Mouse (Mus musculus) limb, embryonic 11.5 days (tissue): Measurements from ENCODE around the gene Tm9sf1. TPM values are rescaled to one million over a fixed set of nuclear protein-coding genes. Genes with fewer than 3 reads are reported as not detected.
A peak's percentile ranks its signal among the peaks of the same experiment; 100 is the strongest.

Source experiments
- ATAC-seq: fragments of 200-750 bp; cut with Nextera tagmentation; 2 replicates; pipeline ENCODE4 v1.8.0; 2017; ENCODE audit warnings: low read depth; ENCODE audit not compliant: insufficient number of reproducible peaks, low FRiP score, low TSS enrichment
- DNase-seq: peaks from one replicate; pipeline ENCODE4 v3.0.0-alpha.2; 2015; ENCODE audit warnings: low spot score
- H3K27ac ChIP-seq: fragments of 300-500 bp; sonication (generic); replicated peaks from 2 replicates; pipeline ENCODE4 v1.5.1; 2014; ENCODE audit warnings: low read depth, mild to moderate bottlenecking, low read length
- H3K27me3 ChIP-seq: fragments of 300-500 bp; sonication (generic); 2 replicates; pipeline ENCODE4 v1.6.1; 2014; ENCODE audit warnings: mild to moderate bottlenecking, low read length, mixed read lengths; ENCODE audit not compliant: control insufficient read depth, insufficient read depth
- H3K36me3 ChIP-seq: fragments of 300-500 bp; sonication (generic); 2 replicates; pipeline ENCODE4 v1.6.1; 2014; ENCODE audit warnings: mild to moderate bottlenecking, low read length, moderate library complexity, mixed read lengths; ENCODE audit not compliant: control insufficient read depth, insufficient read depth
- H3K4me1 ChIP-seq: fragments of 300-500 bp; sonication (generic); 2 replicates; pipeline ENCODE4 v1.6.1; 2014; ENCODE audit warnings: low read length, mixed read lengths; ENCODE audit not compliant: control insufficient read depth, insufficient read depth
- H3K4me2 ChIP-seq: fragments of 300-500 bp; sonication (generic); 2 replicates; pipeline ENCODE4 v1.6.1; 2014; ENCODE audit warnings: low read depth, mild to moderate bottlenecking, moderate library complexity; ENCODE audit not compliant: severe bottlenecking
- H3K4me3 ChIP-seq: fragments of 300-500 bp; sonication (generic); 2 replicates; pipeline ENCODE4 v1.5.1; 2014; ENCODE audit warnings: low read depth, low read length
- H3K9ac ChIP-seq: fragments of 300-500 bp; sonication (generic); 2 replicates; pipeline ENCODE4 v1.6.1; 2014; ENCODE audit warnings: mild to moderate bottlenecking, low read length
- H3K9me3 ChIP-seq: fragments of 300-500 bp; sonication (generic); 2 replicates; pipeline ENCODE4 v1.6.1; 2016; ENCODE audit warnings: low read length; ENCODE audit not compliant: control insufficient read depth
- whole genome bisulfite sequencing: fragments of 180-500 bp; shearing (Covaris S2); extraction: QIAGEN DNeasy Blood & Tissue Kit; methylation state at CpG from one replicate; pipeline ENCODE4 v1.1.7; 2014; 5-methylcytosine and 5-hydroxymethylcytosine counted together
- polyA plus RNA-seq: library from polyadenylated mRNA; unstranded; fragments of >200 nt; fragmentation: Nextera tagmentation; extraction: Ambion mirVana; gene quantifications from 2 replicates; pipeline ENCODE4 v1.2.1, GENCODE M21; 2014

Gene Tm9sf1
- polyA plus RNA-seq, 1 experiment from 2014 or later: 83.2 TPM

- H3K27me3 ChIP-seq: no peaks in the 10 kb centered on the region
- no peaks in the 10 kb centered on the region for H3K9me3 ChIP-seq
- no peak for ATAC-seq
- no peak overlapping the region for H3K27ac ChIP-seq
- H3K9ac ChIP-seq: 0 out of 2 replicates have a peak overlapping the region, but pooled peaks have one; percentile 1
- no peak for DNase-seq
- peak overlapping the region; percentile 42 for H3K4me2 ChIP-seq
- peak overlapping the region; percentile 14 for H3K4me3 ChIP-seq
- H3K36me3 ChIP-seq: no peaks in the 10 kb centered on the region
- no peaks in the 10 kb centered on the region for H3K4me1 ChIP-seq
- 41% methylated on average over 22 of the region's 22 CpGs for WGBS
Measured at GRCm38 (mm10) chr14:55618486-55619195, 25.0 kb downstream of the Tm9sf1 start.

GRCm38 (mm10) chr14:55617822-55618221 lies 25.8 kb downstream of the Tm9sf1 start, which contains the start of gene Rec8:
Gene Rec8 (plus strand): TSS chr14:55618037.
- DNase-seq (peak; percentile 70), ATAC-seq (peak; percentile 86)
- Histone ChIP-seq H3K9ac (0 out of 2 replicates have a peak within 1 kb of the TSS, but pooled peaks have one; percentile 1), H3K36me3 (no peaks in the 10 kb centered on the region), H3K27ac (no peak within 1 kb of the TSS), H3K4me2 (peak within 1 kb of the TSS; percentile 42), H3K4me3 (peak within 1 kb of the TSS; percentile 14), H3K27me3 (no peaks in the 10 kb centered on the region), H3K4me1 (no peaks in the 10 kb centered on the region), H3K9me3 (no peaks in the 10 kb centered on the region)
- WGBS: 8% methylated on average over 21 of the region's 21 CpGs

- whole genome bisulfite sequencing: 78% methylated on average over 2 of the region's 2 CpGs
- H3K4me2 ChIP-seq: no peak overlapping the region
- no peak overlapping the region for H3K4me3 ChIP-seq
- no peak for ATAC-seq
- no peak overlapping the region for H3K9ac ChIP-seq
- no peak overlapping the region for H3K27ac ChIP-seq
- DNase-seq: no peak
- H3K4me1 ChIP-seq: no peaks in the 10 kb centered on the region
- no peaks in the 10 kb centered on the region for H3K27me3 ChIP-seq
- H3K9me3 ChIP-seq: no peaks in the 10 kb centered on the region
- H3K36me3 ChIP-seq: no peaks in the 10 kb centered on the region
Measured at GRCm38 (mm10) chr14:55616844-55617243, 26.8 kb downstream of the Tm9sf1 start.

DNA sequence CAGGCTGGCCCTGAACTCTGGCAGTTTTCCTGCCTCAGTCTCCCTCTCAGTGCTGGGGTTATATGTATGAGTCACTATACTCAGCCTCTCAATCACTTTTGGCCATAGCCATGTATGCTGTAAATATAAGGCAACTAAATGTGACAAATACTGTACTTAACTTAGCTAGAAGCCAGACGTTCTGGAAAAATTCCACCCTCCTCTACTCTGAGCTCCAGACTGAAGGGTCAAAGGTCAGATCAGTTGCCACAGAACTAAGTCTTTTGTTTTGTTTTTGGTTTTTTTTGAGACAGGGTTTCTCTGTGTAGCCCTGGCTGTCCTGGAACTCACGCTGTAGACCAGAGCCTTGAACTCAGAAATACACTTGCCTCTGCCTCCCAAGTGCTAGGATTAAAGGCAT lies 27.7 kb downstream of the Tm9sf1 start:
- Histone ChIP-seq H3K4me3 (no peak overlapping the region), H3K4me2 (no peak overlapping the region), H3K9me3 (no peaks in the 10 kb centered on the region), H3K36me3 (no peaks in the 10 kb centered on the region), H3K4me1 (no peaks in the 10 kb centered on the region), H3K27me3 (no peaks in the 10 kb centered on the region), H3K27ac (no peak overlapping the region), H3K9ac (no peak overlapping the region)
- DNase-seq (no peak), ATAC-seq (no peak)
- 58% methylated on average over 2 of the region's 2 CpGs for WGBS

- Histone ChIP-seq H3K4me2 (no peak overlapping the region), H3K27me3 (no peaks in the 10 kb centered on the region), H3K9me3 (no peaks in the 10 kb centered on the region), H3K9ac (no peak overlapping the region), H3K4me3 (no peak overlapping the region), H3K36me3 (no peaks in the 10 kb centered on the region; the same call in 1 of the 2 replicates), H3K4me1 (no peaks in the 10 kb centered on the region), H3K27ac (no peak overlapping the region)
- WGBS: 81% methylated on average over 7 of the region's 7 CpGs
- ATAC-seq (no peak), DNase-seq (no peak)
Measured at GRCm38 (mm10) chr14:55614565-55615178, 28.9 kb downstream of the Tm9sf1 start.

DNA sequence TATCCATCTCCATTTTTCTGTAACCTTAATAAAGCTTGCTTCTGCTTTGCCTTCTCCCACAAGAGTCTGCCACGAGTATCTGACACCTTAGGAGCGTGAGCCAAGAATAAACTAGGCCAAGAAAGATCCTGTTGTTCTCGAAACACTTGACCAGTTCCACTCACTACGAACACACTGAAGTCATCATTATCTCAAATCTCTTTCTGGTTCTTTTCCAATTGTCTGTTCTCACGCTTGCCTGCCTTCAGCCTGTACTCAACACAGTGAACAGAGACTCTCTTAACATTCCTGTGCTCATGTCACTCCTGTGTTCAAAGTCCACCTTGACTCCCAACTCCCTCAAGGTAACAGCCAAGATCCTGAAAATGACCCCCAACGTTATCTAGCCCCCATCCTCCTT lies 30.3 kb downstream of the Tm9sf1 start:
- DNase-seq (no peak), ATAC-seq (no peak)
- no peak overlapping the region for H3K4me3 ChIP-seq
- no peaks in the 10 kb centered on the region for H3K4me1 ChIP-seq
- WGBS: 79% methylated on average over 6 of the region's 6 CpGs
- peaks cover 6% of the 10 kb centered on the region for H3K36me3 ChIP-seq
- H3K9me3 ChIP-seq: no peaks in the 10 kb centered on the region
- H3K9ac ChIP-seq: no peak overlapping the region
- H3K27me3 ChIP-seq: no peaks in the 10 kb centered on the region
- H3K4me2 ChIP-seq: no peak overlapping the region
- H3K27ac ChIP-seq: no peak overlapping the region

DNA sequence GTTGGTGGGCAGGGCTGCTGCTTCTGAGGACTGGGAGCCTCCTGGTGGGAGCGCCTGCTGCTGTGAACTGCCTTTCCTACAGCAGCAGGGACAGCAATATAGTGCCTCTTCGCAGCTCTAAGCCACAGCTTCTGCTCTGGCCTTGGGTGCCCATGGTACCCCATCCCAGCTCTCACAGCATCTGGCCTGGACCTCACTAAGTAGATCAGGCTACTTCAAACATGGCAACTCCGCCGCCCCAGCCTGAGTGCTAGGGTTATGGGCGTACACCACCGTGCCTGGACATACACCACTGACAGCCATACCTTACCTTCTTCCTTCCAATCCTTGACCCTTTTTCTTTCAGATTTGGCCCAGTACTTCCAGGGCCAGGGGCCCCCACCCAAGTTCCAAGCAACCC lies 35.3 kb downstream of the Tm9sf1 start:
- DNase-seq (no peak), ATAC-seq (no peak)
- WGBS: 93% methylated on average over 6 of the region's 6 CpGs
- Histone ChIP-seq H3K27me3 (no peaks in the 10 kb centered on the region), H3K27ac (no peak overlapping the region), H3K4me1 (no peaks in the 10 kb centered on the region), H3K4me2 (no peak overlapping the region), H3K4me3 (no peak overlapping the region), H3K9me3 (no peaks in the 10 kb centered on the region), H3K9ac (no peak overlapping the region), H3K36me3 (peaks cover 7% of the 10 kb centered on the region)

GRCm38 (mm10) chr14:55605743-55606459 lies 37.7 kb downstream of the Tm9sf1 start:
- no peaks in the 10 kb centered on the region for H3K9me3 ChIP-seq
- no peak overlapping the region for H3K4me3 ChIP-seq
- no peaks in the 10 kb centered on the region for H3K27me3 ChIP-seq
- no peak overlapping the region for H3K9ac ChIP-seq
- ATAC-seq (no peak), DNase-seq (no peak)
- H3K4me2 ChIP-seq: no peak overlapping the region
- H3K27ac ChIP-seq: no peak overlapping the region
- WGBS: 92% methylated on average over 16 of the region's 16 CpGs
- H3K4me1 ChIP-seq: no peaks in the 10 kb centered on the region
- H3K36me3 ChIP-seq: peaks cover 16% of the 10 kb centered on the region
